Mouse (Mus musculus): ENCODE data around the gene Slc35b4. TPM values are rescaled to one million over a fixed set of nuclear protein-coding genes. Genes with fewer than 3 reads are reported as not detected.
A peak's percentile ranks its signal among the peaks of the same experiment; 100 is the strongest.

Slc35b4 gene
- total RNA-seq (2021) = 10 to 100 TPM; 57.8 to 61.0 TPM

DNA sequence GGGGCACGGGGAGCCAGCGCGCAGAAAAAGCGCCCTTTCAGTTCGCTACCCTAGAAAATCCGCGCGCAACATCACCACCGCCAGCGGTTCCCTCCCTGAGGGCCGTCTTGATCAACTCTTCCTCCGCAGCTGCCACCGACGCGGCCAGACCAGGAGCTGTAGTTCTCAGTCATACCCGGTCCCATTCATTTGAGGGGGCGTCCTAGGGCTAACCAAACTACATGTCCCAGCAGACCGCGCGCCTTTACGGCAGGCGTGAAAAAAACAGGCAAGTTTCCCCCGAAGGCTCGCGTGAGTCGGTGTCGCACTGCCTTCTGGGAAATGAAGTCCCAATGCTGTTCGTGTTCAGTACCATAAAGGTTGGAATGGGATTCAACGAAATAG lies at the start of gene Slc35b4:
Gene Slc35b4 (minus strand): TSS at position 248 of the 384 bp plus-strand sequence.
- peak; percentile 91 to 93 for DNase-seq

DNA sequence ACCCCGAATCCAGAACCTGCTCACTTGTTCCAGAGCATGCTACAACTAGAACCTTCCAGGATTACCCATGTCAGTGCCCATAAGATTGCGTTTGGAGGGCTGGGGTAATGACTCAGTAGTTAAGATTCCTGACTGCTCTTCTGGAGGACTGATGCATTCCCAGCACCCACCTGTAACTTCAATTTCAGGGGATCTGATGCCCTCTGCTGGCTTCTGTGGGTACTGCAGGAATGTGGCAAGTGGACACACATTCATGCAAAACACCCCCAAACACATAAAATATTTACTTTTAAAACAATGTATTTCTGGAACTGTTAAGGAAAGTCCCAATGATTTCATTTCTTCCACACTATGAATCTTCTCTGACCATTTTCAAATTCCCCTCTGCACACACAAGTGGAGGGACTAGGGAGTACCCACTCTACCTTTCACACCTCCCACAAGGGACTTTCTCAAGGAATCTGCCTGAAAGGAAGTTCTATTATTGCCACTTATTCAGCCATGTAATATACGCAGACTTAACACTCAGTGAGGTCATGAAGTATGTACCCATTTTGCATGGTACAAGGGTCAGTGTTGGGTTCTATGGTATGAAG lies 48.2 kb upstream of the Slc35b4 start:
- DNase-seq = no peak

DNA sequence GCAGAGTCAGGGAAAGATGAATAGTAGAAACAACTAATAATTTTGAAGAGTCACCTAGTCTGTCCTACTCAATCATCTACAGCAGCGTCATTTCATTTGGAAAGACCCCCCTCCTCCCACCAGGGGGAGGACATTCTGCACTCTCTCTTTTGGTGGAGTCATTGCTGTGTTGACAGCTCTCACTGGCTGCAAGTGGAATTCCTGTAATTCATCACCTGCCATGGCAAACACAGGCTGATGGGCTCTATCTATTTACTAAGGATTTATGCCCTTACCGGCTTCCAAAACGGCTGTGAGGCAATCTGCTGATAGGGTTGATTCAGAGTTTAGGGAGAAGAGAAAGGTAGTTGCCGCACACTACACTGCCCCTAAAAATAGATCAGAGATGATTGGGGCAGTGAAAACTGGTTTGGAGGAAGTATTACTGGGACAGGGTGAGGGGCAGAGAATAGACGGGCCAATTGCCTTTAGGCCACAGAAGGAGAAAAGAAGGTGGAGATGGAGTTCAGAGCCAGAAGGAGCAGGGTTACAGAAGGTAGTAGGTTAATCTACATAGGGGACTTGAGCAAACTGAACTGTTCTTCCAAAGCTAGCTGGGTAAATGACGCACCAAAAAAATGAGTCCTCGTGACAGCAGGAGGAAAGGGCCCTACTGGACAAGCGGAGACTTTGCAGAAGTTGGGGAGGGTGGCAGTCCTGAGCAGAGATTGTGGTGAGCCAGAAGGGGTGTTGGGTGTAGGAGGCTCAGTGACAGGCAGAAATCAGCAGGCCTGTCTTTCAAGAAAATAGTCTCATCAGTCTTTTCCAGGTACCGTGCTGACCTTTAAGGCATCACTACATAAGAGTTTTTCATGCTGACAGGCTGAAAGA lies 39.8 kb upstream of the Slc35b4 start:
- no peak for DNase-seq

DNA sequence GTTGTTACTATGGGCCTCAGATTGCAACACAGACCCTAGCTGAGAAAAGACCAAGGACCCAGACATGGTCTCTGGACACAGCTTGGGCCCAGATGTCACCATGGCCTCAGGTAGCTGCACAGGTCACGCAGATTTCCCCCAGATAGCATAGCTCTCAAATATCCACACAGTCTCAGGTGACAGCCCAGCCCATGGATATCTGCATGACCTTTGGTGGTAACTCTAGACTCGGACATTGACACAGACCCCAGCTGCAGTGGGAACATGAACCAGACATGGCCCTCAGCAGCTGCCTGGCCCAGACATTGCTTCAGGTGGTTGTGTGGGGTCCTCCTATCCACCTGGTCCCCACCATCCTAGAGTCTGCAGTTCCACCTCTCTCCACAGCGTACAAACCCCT lies 28.8 kb upstream of the Slc35b4 start:
- DNase-seq = no peak

DNA sequence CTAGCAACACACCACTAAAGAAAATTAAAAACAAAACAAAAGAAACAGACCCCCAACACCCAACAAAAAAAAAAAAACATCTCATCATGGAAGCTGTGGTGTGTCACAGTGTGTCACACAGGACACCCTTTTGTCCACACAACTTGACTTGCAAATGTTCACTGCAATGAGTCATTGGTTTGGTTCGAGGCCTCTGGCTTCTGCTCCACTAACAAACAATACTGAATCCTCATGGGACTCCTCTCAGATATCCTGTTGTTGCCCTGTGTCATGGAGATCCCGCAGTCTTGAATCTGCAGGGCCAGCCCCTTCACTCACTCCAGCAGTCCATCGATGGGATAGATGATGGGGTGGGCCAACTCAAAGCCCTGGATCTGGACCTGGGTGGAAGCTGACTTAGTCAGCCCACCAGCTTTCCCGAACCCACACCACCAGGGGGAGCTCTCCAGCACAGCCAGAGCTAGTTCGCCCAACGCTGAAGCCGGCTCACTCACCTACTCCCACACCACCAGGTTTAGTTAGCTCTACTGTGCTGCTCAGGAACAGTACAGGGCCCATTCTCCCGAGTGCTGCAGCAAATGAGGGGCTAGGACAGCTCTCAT lies 28.2 kb upstream of the Slc35b4 start:
- peak; percentile 33 to 40 for DNase-seq

DNA sequence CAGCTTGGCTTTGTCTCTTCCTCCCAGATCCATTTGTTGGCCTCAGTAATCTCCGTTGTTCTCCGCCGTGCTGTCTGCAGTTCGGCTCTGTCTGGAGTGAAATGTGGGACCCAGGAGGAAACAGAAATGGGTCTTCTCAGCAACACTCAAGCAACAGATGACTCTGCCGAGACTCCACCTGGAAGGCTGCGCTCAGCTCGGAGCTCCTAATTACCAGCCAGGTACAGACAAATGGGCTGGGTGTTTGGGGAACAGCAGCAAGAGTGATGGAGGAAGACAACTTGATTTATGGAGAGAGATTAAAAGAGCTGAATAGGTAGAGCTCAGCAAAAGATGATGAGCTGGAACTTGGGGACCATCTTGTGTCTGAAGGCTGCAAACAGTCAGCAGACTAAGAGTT lies 26.6 kb upstream of the Slc35b4 start:
- no peak for DNase-seq

- DNase-seq = no peak
Measured at GRCm38 (mm10) chr6:34194981-34195380, 18.1 kb upstream of the Slc35b4 start.

GRCm38 (mm10) chr6:34193708-34194475 lies 17.0 kb upstream of the Slc35b4 start:
- peak; percentile 57 to 58 for DNase-seq

DNA sequence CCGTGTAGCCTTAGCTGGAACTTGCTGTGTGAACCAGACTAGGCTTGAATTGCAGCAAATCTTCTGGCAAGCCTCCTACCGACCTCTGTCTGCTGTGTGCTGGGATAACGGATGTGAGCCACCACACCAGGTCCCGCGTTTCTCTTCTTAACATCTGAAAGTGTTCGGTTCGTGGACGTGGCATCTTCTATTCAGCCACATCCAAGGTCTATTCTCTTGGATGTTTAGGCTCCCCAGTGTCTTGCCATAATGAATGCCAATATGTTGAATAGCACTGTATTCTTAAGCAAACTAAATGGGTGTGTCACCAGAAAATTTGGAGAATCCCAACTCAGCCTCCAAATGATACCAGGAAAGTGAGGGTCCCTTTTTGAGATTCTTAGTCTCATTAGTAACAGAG lies 14.5 kb upstream of the Slc35b4 start:
- no peak for DNase-seq

DNA sequence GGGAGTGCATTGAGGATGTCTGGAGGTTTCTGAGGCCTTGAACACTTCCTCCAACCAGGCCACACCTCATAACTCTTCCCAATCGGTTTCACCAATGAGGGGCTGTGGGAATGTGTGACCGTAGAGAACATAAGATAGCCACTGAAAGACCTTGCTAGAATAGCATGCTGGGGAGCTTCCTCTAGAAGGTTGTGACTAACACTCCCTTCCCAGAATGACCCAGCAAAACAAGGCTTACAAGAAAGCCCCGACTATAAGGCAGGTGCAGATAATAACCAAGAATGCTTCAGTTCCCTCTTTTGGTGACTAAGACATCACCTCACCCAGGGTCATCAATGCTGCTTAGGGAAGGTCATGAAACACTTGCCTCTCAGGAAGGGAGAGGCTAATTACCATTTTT lies 12.6 kb upstream of the Slc35b4 start:
- DNase-seq = no peak

DNA sequence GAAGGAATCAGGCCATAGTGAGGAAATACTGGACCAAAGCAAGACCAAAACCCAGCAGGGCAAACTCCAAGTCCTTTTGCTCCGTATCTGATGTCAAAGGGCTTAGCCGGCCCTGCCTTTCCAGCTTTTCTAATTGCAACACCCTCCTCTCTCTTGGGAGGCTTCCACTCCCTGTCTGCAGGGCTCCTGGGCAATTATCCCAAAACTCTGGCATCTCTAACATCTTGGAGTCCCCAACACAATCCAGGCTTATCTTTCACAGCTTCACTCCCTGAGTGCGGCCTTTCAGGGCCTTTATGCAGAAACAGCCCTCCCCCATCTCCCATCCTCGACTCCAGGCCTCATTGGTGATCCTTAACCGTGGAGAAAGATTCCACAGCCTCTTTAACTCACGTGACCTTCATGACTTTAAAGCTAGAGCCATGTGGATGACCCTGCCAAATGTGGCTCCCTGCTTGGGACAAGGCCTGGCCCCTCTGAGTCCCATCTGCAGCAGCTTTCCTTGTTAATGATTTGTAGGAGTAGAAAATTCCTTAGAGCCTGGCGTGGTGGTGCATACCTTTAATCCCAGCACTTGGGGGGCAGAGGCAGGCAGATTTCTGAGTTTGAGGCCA lies 11.2 kb upstream of the Slc35b4 start:
- DNase-seq = no peak

DNA sequence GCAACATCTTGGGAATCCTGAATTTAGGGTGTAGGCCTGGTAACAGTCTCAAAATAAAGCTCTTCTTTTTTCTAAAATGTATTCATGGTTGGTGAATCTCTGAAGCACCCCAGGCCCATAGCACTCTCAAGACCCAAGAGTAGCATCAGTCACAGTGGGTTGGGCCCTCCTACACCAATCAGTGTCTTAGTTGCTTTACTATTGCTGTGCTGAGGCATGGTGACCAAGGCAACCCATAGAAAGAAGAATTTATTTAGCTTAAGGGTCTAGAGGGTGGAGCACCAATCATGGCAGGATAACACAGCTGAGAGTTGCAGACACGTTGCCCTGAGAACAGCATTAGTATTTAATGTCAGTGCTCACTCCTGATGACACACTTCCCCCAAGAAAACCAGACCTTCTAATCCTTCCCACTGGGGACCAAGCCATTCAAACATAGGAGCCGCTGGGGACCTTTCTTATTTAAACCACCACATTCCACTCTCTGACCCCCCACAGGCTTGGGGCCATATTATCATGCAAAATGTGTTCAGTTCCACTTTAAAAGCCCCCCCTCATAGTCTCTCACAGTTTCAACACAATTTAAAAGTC lies 10.5 kb upstream of the Slc35b4 start:
- no peak for DNase-seq

GRCm38 (mm10) chr6:34183326-34183725 lies 6.4 kb upstream of the Slc35b4 start:
- DNase-seq = no peak

DNA sequence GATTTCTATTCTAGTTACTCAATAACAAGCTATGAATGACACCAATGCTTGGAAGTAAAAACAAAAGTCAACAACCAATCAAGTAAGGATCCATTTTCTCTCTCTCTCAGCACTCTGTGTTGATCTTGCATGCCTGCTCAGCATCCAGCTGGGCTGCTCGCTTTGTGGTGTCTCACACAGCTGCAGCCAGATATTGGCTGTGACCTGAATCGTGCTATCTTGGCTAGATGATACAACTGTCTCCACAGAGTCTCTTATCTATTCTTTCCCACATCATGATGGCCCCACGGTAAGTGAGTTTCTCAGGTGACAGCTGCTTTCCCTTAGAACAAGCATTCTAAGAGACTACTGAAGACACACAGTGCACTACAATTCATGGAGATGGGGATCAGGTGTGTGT lies 5.0 kb upstream of the Slc35b4 start:
- no peak for DNase-seq

DNA sequence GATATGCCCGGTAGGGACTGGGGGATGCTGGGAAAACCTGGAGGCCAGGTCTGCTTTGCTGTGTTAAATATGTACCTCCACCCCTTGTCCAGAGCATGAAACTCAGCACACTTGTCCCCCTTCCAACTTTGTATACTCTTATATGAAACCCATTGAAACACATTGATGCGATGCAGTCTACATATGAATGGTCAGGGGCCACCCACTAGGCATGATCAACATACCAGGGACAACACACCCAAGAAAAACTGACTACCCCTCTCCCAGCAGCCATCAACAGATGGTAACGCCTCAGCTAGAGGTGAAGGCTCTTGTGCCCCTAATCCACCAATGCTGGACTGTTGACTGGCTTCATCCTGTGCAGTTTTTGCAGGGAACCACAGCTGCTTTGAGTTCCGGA lies 3.0 kb upstream of the Slc35b4 start:
- no peak for DNase-seq

GRCm38 (mm10) chr6:34179007-34179406 lies 2.1 kb upstream of the Slc35b4 start:
- no peak for DNase-seq

DNA sequence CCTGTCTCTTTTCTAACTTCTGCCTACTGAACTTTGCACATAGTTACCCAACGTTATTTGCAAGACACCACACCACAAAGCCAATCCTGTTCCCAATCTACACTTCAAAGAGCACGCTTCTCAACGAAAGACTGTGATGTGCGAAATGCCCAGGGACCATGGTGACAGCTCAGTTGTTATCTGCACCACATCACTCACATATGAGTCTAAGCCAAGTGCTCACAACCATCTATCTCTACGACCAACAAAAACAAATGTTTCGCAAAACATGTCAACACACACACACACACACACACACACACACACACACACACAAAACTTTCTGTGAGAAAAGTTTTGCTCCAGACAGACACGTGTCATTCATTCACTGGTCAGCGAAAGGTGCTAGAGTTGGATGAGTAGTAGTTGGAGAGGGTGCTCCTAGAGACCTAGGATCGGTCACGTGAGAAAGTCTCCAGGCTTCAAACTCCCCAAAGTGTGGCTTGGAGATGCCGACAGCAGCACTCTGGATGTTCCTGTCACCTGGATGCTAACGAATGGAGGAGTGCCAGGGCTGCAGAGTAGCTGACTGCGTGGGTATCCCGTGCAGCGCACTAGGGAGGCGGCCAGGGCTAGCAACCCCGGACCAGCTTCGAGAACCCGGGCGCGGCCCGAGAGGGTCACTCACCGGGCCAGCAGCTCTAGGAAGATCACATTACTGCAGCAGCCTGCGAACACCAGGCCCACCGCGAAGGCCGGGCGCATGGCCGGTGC lies 624 bp downstream of the Slc35b4 start:
- no peak for DNase-seq

GRCm38 (mm10) chr6:34174715-34175114 lies 2.2 kb downstream of the Slc35b4 start:
- no peak for DNase-seq

DNA sequence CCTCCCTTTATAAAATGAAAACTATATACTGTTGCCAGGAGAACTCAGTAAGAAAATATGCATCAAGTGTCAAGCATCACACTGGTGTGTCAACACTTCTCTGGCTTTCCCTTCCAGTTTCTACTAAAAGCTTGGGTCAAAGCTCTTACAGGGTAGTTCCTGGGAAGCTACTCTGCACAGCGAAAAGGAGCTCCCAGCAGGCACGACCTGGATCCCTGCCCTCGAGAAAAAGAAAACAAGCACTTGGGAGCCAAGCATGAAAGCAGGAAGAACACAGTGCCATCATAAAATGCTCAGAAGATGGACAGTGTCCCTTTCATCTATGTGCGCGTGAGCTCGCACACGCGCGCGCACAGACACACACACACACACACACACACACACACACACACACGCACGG lies 3.7 kb downstream of the Slc35b4 start:
- no peak for DNase-seq

DNA sequence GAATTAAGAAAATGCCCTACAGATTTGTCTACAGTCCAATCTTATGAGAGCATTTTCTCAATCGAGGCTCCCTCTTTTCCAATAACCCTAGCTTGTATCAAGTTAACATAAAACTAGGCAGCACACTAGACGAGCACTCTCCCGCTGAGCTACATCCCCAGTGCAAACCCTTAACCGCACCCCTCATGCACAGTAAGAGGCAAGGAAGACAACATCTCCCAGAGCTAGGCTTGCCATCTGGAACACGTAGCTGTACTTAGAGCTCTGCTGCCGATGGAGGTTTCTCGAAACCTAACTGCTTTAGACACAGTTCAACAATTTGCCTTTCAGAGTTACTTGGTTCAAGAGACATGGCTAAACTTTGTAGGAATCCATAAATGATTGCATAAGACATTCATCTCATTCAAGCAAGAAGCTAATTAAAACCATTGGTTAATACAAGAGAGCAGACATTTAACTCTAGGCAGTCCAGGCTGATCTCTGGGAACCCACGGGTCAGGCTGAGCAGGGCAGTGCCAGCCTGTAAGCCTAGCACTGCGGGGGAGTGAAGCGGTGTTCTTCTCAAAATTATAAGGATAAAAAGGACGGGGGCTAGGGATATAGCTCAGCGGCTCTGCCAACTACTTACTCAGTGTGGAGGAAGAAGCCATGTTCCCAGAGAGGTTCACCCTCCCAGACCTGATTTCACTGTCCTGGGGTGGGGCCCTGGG lies 5.0 kb downstream of the Slc35b4 start:
- DNase-seq = no peak

Measured in layer of hippocampus, postnatal 36 days (tissue).